Mouse (Mus musculus): ENCODE measurements around the gene Wnt7b. TPM values are rescaled to one million over a fixed set of nuclear protein-coding genes. Genes with fewer than 3 reads are reported as not detected.
A peak's percentile ranks its signal among the peaks of the same experiment; 100 is the strongest.

Wnt7b gene
- polyA plus RNA-seq, 1 experiment from 2014 or later, result 85.1 TPM

- Histone ChIP-seq H3K9ac (ENCODE audit: low read length) (no peak overlapping the region), H3K27ac (ENCODE audit: low read depth, low read length) (no peak overlapping the region), H3K27me3 (ENCODE audit: control insufficient read depth, insufficient read depth, low read length) (peaks cover 25% of the 10 kb centered on the region), H3K4me3 (ENCODE audit: low read depth, low read length) (no peak overlapping the region), H3K36me3 (ENCODE audit: control insufficient read depth, insufficient read depth, low read length) (no peaks in the 10 kb centered on the region), H3K4me2 (ENCODE audit: low read depth) (no peak overlapping the region), H3K4me1 (ENCODE audit: control insufficient read depth, insufficient read depth, low read length) (0 out of 2 replicates have a peak, but pooled peaks cover 5% of the 10 kb centered on the region), H3K9me3 (ENCODE audit: control insufficient read depth, low read length) (0 out of 2 replicates have a peak, but pooled peaks cover 3% of the 10 kb centered on the region)
- no peak; the same call in 1 of the 2 replicates for ATAC-seq (ENCODE audit: insufficient read depth, low FRiP score, low TSS enrichment)
- no peak for DNase-seq (ENCODE audit: low spot score)
- WGBS, result 73% methylated on average over 8 of the region's 8 CpGs
Measured at GRCm38 (mm10) chr15:85612660-85613357, 30.5 kb upstream of the Wnt7b start.

GRCm38 (mm10) chr15:85611701-85612520, 29.6 kb upstream of the Wnt7b start:
- H3K9ac ChIP-seq (ENCODE audit: low read length), result no peak overlapping the region
- WGBS, result 81% methylated on average over 16 of the region's 16 CpGs
- DNase-seq (ENCODE audit: low spot score), result no peak

DNA sequence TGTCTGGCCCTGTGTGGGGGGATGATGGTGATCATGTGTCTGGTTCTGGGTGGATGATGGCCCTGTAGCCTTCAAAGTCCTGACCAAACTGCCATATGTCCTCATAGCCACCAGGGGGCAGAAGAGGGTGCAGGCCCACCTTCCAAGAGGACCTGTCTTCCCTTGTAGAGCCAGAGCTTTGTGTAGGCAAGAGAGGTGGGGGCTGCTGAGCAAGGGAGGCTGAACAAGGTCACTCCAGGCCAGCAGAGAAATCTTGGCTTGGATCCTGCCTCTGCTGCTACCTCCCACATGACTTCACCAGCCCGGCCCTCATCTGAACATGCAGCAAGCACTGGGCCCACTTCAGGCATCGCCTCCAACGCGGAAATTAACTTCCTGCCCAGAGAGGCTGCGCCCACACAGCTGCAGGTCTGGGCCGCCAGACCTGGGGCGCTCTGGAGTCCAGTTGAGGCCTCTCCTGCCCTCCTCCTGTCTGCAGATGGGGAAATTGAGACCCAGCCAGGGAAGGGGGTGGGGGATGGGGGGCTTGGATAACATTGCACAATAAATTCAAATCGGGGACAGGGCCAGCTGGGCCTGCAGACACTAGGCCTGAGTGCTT, 28.4 kb upstream of the Wnt7b start:
- no peaks in the 10 kb centered on the region for H3K36me3 ChIP-seq (ENCODE audit: control insufficient read depth, insufficient read depth, low read length)
- H3K4me1 ChIP-seq (ENCODE audit: control insufficient read depth, insufficient read depth, low read length), result 0 out of 2 replicates have a peak, but pooled peaks cover 5% of the 10 kb centered on the region
- 0 out of 2 replicates have a peak, but pooled peaks cover 3% of the 10 kb centered on the region for H3K9me3 ChIP-seq (ENCODE audit: control insufficient read depth, low read length)
- WGBS, result 72% methylated on average over 8 of the region's 8 CpGs
- H3K4me2 ChIP-seq (ENCODE audit: low read depth), result no peak overlapping the region
- no peak overlapping the region; the same call in 1 of the 2 replicates for H3K9ac ChIP-seq (ENCODE audit: low read length)
- H3K4me3 ChIP-seq (ENCODE audit: low read depth, low read length), result no peak overlapping the region
- H3K27ac ChIP-seq (ENCODE audit: low read depth, low read length), result no peak overlapping the region
- H3K27me3 ChIP-seq (ENCODE audit: control insufficient read depth, insufficient read depth, low read length), result peaks cover 17% of the 10 kb centered on the region
- ATAC-seq (ENCODE audit: insufficient read depth, low FRiP score, low TSS enrichment) (peak; percentile 75), DNase-seq (ENCODE audit: low spot score) (peak; percentile 75)

More at GRCm38 (mm10) chr15:85611701-85612520, 29.6 kb upstream of the Wnt7b start:
- Histone ChIP-seq H3K4me3 (ENCODE audit: low read depth, low read length) (no peak overlapping the region), H3K4me2 (ENCODE audit: low read depth) (no peak overlapping the region), H3K27me3 (ENCODE audit: control insufficient read depth, insufficient read depth, low read length) (peaks cover 25% of the 10 kb centered on the region), H3K4me1 (ENCODE audit: control insufficient read depth, insufficient read depth, low read length) (0 out of 2 replicates have a peak, but pooled peaks cover 5% of the 10 kb centered on the region), H3K27ac (ENCODE audit: low read depth, low read length) (no peak overlapping the region), H3K36me3 (ENCODE audit: control insufficient read depth, insufficient read depth, low read length) (no peaks in the 10 kb centered on the region), H3K9me3 (ENCODE audit: control insufficient read depth, low read length) (0 out of 2 replicates have a peak, but pooled peaks cover 3% of the 10 kb centered on the region)
- no peak for ATAC-seq (ENCODE audit: insufficient read depth, low FRiP score, low TSS enrichment)

GRCm38 (mm10) chr15:85610120-85610519, 27.8 kb upstream of the Wnt7b start:
- Histone ChIP-seq H3K4me3 (ENCODE audit: low read depth, low read length) (no peak overlapping the region), H3K9me3 (ENCODE audit: control insufficient read depth, low read length) (0 out of 2 replicates have a peak, but pooled peaks cover 3% of the 10 kb centered on the region), H3K36me3 (ENCODE audit: control insufficient read depth, insufficient read depth, low read length) (no peaks in the 10 kb centered on the region), H3K27me3 (ENCODE audit: control insufficient read depth, insufficient read depth, low read length) (peaks cover 11% of the 10 kb centered on the region), H3K9ac (ENCODE audit: low read length) (no peak overlapping the region), H3K27ac (ENCODE audit: low read depth, low read length) (no peak overlapping the region), H3K4me1 (ENCODE audit: control insufficient read depth, insufficient read depth, low read length) (0 out of 2 replicates have a peak, but pooled peaks cover 2% of the 10 kb centered on the region), H3K4me2 (ENCODE audit: low read depth) (no peak overlapping the region)
- no peak for ATAC-seq (ENCODE audit: insufficient read depth, low FRiP score, low TSS enrichment)
- 70% methylated on average over 5 of the region's 5 CpGs for WGBS
- DNase-seq (ENCODE audit: low spot score), result no peak

- H3K4me2 ChIP-seq (ENCODE audit: low read depth), result no peak overlapping the region
- H3K4me1 ChIP-seq (ENCODE audit: control insufficient read depth, insufficient read depth, low read length), result 0 out of 2 replicates have a peak, but pooled peaks cover 2% of the 10 kb centered on the region
- no peak overlapping the region for H3K9ac ChIP-seq (ENCODE audit: low read length)
- no peak overlapping the region for H3K27ac ChIP-seq (ENCODE audit: low read depth, low read length)
- no peak overlapping the region for H3K4me3 ChIP-seq (ENCODE audit: low read depth, low read length)
- 84% methylated on average over 5 of the region's 5 CpGs for WGBS
- H3K36me3 ChIP-seq (ENCODE audit: control insufficient read depth, insufficient read depth, low read length), result no peaks in the 10 kb centered on the region
- no peak for ATAC-seq (ENCODE audit: insufficient read depth, low FRiP score, low TSS enrichment)
- 0 out of 2 replicates have a peak, but pooled peaks cover 3% of the 10 kb centered on the region for H3K9me3 ChIP-seq (ENCODE audit: control insufficient read depth, low read length)
- H3K27me3 ChIP-seq (ENCODE audit: control insufficient read depth, insufficient read depth, low read length), result peaks cover 5% of the 10 kb centered on the region; the same call in 1 of the 2 replicates
- no peak for DNase-seq (ENCODE audit: low spot score)
Measured at GRCm38 (mm10) chr15:85609266-85610004, 27.2 kb upstream of the Wnt7b start.

DNA sequence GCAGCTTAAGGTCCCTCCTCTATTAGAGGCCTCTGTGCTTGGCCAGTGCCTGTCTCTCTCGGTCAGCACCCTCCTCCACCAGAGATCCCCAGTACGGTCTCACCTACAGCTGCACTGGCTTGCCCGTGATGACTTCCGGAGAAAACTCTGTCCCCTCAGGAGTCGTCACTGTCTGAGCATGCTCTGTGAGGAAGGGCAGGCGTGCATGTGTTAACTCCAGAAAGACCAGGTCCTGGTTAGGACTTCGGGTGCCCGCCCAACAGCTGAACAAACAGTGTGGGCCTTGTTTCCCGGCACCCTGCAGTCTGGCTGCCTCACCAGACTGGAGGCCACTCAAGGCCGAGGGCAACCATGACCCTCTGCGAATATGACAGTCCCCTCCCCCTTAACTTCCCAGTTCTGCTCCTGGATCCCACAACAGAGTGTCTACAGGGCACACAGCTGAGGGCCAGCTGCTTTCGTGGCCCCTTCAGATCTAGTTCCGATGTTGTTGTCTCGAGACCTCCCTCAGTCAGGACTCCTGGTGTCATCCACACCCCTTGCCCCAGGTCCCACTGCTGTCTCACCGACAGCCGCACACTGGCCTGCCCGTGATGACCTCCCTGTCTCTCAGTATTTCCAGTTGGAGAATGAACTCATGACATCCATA, 23.8 kb upstream of the Wnt7b start:
- 48% methylated on average over 17 of the region's 17 CpGs for WGBS
- Histone ChIP-seq H3K36me3 (ENCODE audit: control insufficient read depth, insufficient read depth, low read length) (no peaks in the 10 kb centered on the region), H3K27ac (ENCODE audit: low read depth, low read length) (0 out of 2 replicates have a peak overlapping the region, but pooled peaks have one; percentile 4), H3K4me2 (ENCODE audit: low read depth) (no peak overlapping the region), H3K27me3 (ENCODE audit: control insufficient read depth, insufficient read depth, low read length) (no peaks in the 10 kb centered on the region), H3K4me3 (ENCODE audit: low read depth, low read length) (no peak overlapping the region), H3K9ac (ENCODE audit: low read length) (no peak overlapping the region; the same call in 1 of the 2 replicates), H3K9me3 (ENCODE audit: control insufficient read depth, low read length) (no peaks in the 10 kb centered on the region), H3K4me1 (ENCODE audit: control insufficient read depth, insufficient read depth, low read length) (0 out of 2 replicates have a peak, but pooled peaks cover 2% of the 10 kb centered on the region)
- ATAC-seq (ENCODE audit: insufficient read depth, low FRiP score, low TSS enrichment), result no peak
- DNase-seq (ENCODE audit: low spot score), result no peak

- no peak for DNase-seq (ENCODE audit: low spot score)
- Histone ChIP-seq H3K27ac (ENCODE audit: low read depth, low read length) (no peak overlapping the region), H3K9me3 (ENCODE audit: control insufficient read depth, low read length) (no peaks in the 10 kb centered on the region), H3K9ac (ENCODE audit: low read length) (no peak overlapping the region), H3K4me2 (ENCODE audit: low read depth) (no peak overlapping the region), H3K4me1 (ENCODE audit: control insufficient read depth, insufficient read depth, low read length) (no peaks in the 10 kb centered on the region), H3K27me3 (ENCODE audit: control insufficient read depth, insufficient read depth, low read length) (no peaks in the 10 kb centered on the region), H3K36me3 (ENCODE audit: control insufficient read depth, insufficient read depth, low read length) (no peaks in the 10 kb centered on the region), H3K4me3 (ENCODE audit: low read depth, low read length) (no peak overlapping the region)
- 87% methylated on average over 8 of the region's 8 CpGs for WGBS
- no peak for ATAC-seq (ENCODE audit: insufficient read depth, low FRiP score, low TSS enrichment)
Measured at GRCm38 (mm10) chr15:85604938-85605337, 22.7 kb upstream of the Wnt7b start.

Measured in neural tube, embryonic 11.5 days (tissue).